Mouse (Mus musculus): ENCODE measurements around the gene Peg10.

- no peak for TF ChIP-seq POLR2A (IDR thresholded peaks at IDR 0.05; ENCODE audit: borderline replicate concordance, insufficient read depth, low read length)
- TF ChIP-seq CTCF (IDR thresholded peaks at IDR 0.05; ENCODE audit: borderline replicate concordance, insufficient read depth, low read depth, low read length) = no peak
Observed at GRCm38 (mm10) chr6:4754886-4755285, 7.8 kb downstream of the Peg10 start.

Measured in cerebellum, adult 2 months (tissue).